Mouse (Mus musculus) embryonic stem cell, embryonic (primary cell): ENCODE measurements around the gene Myo1b.

Experiments
- CTCF ChIA-PET, 4 experiments: fragments of 300-600 bp in 2 of 4; fragments of 350-600 bp in 2 of 4; sonication (Branson Sonifier 250); formaldehyde crosslinking; loops; one replicate each; lab custom pipeline; 2022; ENCODE audit warnings: inconsistent platforms in 2 of 4; lab: Charles Lee
- POLR2A ChIA-PET, 4 experiments: fragments of 300-600 bp in 2 of 4; fragments of 350-600 bp in 2 of 4; sonication (Branson Sonifier 250); formaldehyde crosslinking; loops; one replicate each; lab custom pipeline; 2022; ENCODE audit warnings: antibody characterized with exemption in 4 of 4, inconsistent platforms in 1 of 4; lab: Charles Lee

Myo1b gene

DNA sequence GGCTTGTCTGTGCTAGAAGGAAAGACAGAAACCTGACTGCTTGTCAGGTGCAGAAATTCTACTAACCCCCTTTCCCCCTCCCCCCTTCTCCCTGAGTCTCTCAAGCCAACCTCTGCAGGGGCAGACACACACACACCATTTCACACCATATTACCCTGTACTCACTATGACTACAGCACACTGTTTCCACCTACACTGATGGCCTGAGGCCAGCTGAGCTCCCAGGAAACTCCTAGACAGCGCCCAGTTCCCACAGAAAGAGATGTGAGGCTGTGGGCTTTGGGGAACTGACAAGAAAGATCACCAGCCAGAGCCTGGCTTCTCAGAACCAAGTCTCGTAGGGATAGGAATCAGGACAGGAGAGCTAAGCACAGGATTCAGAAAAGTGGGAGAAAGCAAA lies 6.7 kb downstream of the Myo1b start:
- ChIA-PET POLR2A (interaction anchor here in 1 of 4 experiments (1.3 kb wide), 1 partner anchor 20 kb away, joined by 3 read pairs; no protein-coding TSS in a partner anchor), CTCF (no interaction called here)

- ChIA-PET POLR2A (interaction anchor here (0.5 to 2.9 kb wide), 12 partner anchors 10 to 431 kb away, joined by 3 to 11 read pairs (median 3); partner anchors contain the start of genes Nabp1 (in 2 of the 4) and Gls (in 1 of the 4)), CTCF (no interaction called here)
Measured at GRCm38 (mm10) chr1:51907821-51908220, 8.1 kb downstream of the Myo1b start.

DNA sequence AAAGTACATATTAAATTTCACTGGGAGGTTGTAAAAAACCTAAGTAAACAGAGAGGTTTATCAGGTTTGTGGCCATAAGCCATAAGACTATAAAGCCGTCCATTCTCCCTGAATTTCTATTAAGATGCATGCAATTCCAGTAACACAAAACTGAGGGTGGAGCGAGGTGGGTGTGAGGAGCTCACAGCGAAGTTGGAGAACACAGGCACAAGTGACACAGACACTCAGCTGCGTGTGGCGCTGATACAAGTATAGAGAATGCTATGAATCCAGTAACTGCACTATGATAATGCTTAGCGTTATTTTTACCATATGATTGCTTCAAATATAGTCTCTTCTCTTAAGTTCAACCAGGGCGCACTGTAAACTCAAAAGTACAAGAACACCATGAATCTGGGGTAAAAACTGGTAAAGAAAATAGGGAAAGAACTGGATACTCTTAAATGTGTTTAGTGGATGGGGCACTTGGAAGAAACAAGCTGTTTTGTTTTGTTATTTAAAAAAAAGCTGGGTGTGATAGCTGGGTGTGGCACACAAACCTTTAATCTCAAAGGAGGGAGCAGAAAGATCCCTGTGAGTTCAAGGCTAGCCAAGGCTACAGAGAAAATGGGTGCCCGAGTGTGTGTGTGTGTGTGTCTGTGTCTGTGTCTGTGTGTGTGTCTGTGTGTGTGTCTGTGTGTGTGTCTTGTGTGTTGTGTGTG lies 9.5 kb downstream of the Myo1b start:
- ChIA-PET CTCF (no interaction called here), POLR2A (interaction anchor here (0.6 to 2.9 kb wide), 14 partner anchors 9 to 333 kb away, joined by 3 to 11 read pairs (median 5); partner anchors contain the start of gene Myo1b (in 1 of the 4))

DNA sequence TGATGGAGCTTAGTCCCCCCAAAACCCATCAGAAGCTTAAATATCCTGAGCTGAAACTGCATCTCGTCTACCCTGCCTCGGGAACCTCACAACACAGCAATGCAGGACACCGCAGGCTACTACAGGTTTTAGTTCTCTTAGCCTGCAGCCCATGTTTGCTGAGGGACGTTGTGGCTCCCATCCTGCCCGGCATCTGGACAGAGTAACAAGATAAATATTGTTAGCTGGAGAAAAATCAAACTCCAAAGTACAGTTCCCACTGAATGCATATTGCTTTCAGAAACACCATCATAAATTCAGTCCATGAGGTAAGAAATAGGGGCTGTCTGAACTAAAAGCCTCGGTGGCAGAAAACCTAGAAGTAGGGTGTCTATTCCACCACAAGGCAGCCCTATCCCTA lies 10.8 kb downstream of the Myo1b start:
- ChIA-PET CTCF (interaction anchor here in 3 of 4 experiments (0.5 to 1.0 kb wide), 4 partner anchors 10 to 355 kb away, joined by 3 to 10 read pairs (median 3); no protein-coding TSS in a partner anchor), POLR2A (interaction anchor here in 2 of 4 experiments (0.8 to 1.9 kb wide), 5 partner anchors 9 to 17 kb away, joined by 3 to 9 read pairs (median 4); no protein-coding TSS in a partner anchor)

DNA sequence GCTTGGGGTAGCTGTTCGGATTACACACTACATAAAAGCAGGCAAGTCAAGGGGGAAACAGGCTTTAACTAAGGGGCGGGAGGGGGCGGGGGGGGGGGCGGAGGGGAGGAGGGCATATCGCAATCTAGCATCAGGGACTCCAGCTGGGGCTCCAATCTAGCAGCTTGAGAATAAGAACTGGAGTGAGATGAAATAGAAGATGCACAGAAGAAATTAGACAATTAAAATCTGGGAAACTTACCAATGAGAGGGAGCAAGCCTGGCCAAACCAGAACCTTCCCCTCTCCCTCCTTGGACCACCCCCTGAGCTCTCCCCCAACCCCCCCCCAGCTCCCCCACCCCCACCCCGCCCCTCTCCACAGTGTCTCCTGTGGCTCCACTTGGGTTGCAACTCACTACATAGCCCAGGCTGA lies 18.7 kb downstream of the Myo1b start:
- POLR2A ChIA-PET = interaction anchor here in 2 of 4 experiments (0.6 to 1.9 kb wide), 7 partner anchors 8 to 287 kb away, joined by 3 to 11 read pairs (median 6); no protein-coding TSS in a partner anchor
- CTCF ChIA-PET = interaction anchor here in 1 of 4 experiments (0.8 kb wide), 1 partner anchor 357 kb away, joined by 3 read pairs; no protein-coding TSS in a partner anchor

GRCm38 (mm10) chr1:51895961-51896360 lies 19.9 kb downstream of the Myo1b start:
- ChIA-PET CTCF (interaction anchor here in 1 of 4 experiments (0.9 kb wide), 1 partner anchor 75 kb away, joined by 3 read pairs; no protein-coding TSS in a partner anchor), POLR2A (interaction anchor here in 1 of 4 experiments (1.6 to 1.8 kb wide), 2 partner anchors 9 to 11 kb away, joined by 4 to 11 read pairs; no protein-coding TSS in a partner anchor)

- ChIA-PET POLR2A (interaction anchor here in 2 of 4 experiments (0.6 to 2.0 kb wide), 6 partner anchors 10 to 780 kb away, joined by 3 to 9 read pairs (median 3); no protein-coding TSS in a partner anchor), CTCF (interaction anchor here in 2 of 4 experiments (0.6 to 0.8 kb wide), 3 partner anchors 10 to 250 kb away, joined by 3 to 7 read pairs (median 4); no protein-coding TSS in a partner anchor)
Measured at GRCm38 (mm10) chr1:51894721-51895120, 21.1 kb downstream of the Myo1b start.

GRCm38 (mm10) chr1:51893521-51894355 lies 22.1 kb downstream of the Myo1b start:
- ChIA-PET CTCF (no interaction called here), POLR2A (interaction anchor here in 1 of 4 experiments (0.7 to 2.0 kb wide), 4 partner anchors 9 to 206 kb away, joined by 3 to 9 read pairs (median 4); no protein-coding TSS in a partner anchor)

DNA sequence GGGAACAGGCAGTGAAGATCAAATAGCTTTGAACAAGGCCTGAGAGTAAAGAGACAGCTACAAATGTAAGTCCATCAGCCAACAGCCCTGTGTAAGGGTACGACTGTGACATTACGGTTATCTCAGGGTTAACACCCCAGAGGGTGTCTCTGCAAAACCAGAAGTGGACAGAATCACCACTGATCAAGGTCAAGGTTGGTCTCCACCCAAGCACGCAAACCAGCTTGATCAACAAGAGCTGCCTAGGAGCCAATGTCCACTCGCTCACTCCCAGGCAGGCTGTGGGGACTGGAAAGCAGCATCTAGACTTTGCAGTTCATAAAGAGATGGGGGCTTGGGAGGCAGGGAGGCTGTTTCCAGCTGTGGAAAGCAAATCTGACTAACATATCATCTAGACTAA lies 23.9 kb downstream of the Myo1b start:
- ChIA-PET CTCF (no interaction called here), POLR2A (interaction anchor here in 2 of 4 experiments (0.6 to 2.3 kb wide), 2 partner anchors 14 to 113 kb away, joined by 3 to 9 read pairs; no protein-coding TSS in a partner anchor)

- POLR2A ChIA-PET = interaction anchor here in 2 of 4 experiments (0.6 to 1.5 kb wide), 8 partner anchors 9 to 345 kb away, joined by 3 to 7 read pairs (median 3); partner anchors contain the start of gene Gls (in 1 of the 2)
- CTCF ChIA-PET = no interaction called here
Measured at GRCm38 (mm10) chr1:51888046-51888813, 27.6 kb downstream of the Myo1b start.

- ChIA-PET POLR2A (no interaction called here), CTCF (no interaction called here)
Measured at GRCm38 (mm10) chr1:51885356-51885983, 30.4 kb downstream of the Myo1b start.

GRCm38 (mm10) chr1:51883211-51883610 lies 32.7 kb downstream of the Myo1b start:
- ChIA-PET CTCF (no interaction called here), POLR2A (no interaction called here)

GRCm38 (mm10) chr1:51882752-51883151 lies 33.1 kb downstream of the Myo1b start:
- POLR2A ChIA-PET = no interaction called here

DNA sequence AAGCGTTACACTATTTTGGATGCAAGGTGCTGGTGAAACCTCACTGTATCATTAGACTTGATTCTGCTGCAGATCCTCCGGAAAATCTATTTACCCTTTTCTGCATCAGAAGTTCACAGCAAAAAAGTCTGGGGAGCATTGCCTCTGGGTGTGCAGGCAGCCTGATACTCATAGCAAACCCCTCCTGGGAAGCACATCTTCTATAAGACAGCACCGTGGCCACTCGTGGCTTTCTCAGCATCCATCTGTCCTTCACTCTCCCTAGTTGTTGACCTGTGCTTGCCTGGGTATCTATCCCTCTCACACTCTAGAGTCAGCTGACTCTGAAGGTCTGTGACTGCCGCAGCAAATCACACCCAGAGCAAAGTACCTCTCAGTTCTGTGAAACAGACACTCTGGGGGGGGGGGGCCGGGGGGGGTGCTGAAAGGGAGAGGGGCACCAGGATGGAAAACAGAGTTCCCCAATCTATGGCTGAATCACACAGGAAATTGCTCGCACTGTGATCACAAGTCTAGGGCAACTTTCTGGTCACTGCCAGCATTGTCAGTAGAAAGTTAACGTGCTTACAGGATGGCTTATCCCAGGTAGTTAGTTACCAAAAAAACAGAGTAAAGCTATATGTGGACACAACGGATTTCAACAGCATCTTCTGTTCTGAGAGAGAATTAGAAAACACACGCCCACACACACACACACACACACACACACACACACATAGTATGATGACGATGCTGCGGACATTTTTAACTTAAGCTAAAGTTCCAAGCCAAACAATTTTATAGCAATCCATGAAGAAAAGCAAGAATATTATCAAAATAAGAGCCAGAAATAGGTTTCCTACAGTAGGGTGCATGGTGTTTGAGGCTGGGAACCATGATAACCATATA lies 35.7 kb downstream of the Myo1b start:
- ChIA-PET POLR2A (interaction anchor here in 2 of 4 experiments (0.7 to 1.8 kb wide), 7 partner anchors 9 to 402 kb away, joined by 3 to 7 read pairs (median 3); partner anchors contain the start of gene Nabp1 (in 1 of the 2)), CTCF (interaction anchor here in 1 of 4 experiments (1.9 kb wide), 1 partner anchor 236 kb away, joined by 6 read pairs; no protein-coding TSS in a partner anchor)

More at GRCm38 (mm10) chr1:51882752-51883151, 33.1 kb downstream of the Myo1b start:
- CTCF ChIA-PET = no interaction called here

DNA sequence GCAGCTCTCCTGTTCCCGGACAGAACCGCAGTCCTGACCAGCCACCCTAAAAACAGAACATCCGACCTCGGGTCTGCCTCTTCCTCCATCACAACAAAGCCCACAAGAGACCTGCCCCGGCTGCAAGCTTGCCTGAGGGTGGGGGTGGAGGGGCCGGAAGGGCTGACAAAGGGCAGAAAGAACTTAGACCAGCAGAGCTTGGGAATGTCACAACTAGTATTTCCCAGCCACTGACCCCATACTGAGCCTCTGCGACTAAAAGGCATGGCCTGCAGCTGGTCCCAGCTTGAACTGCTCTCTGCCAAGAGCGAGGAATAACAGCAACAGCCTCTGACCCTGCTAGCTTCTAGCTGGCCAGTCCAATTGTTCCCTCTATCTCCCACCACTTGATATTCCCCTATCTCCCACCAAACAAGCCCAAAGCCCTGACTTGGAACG lies 36.5 kb downstream of the Myo1b start:
- ChIA-PET CTCF (interaction anchor here in 2 of 4 experiments (0.6 to 1.9 kb wide), 2 partner anchors 235 to 280 kb away, joined by 5 to 6 read pairs; no protein-coding TSS in a partner anchor), POLR2A (interaction anchor here in 2 of 4 experiments (0.8 to 1.8 kb wide), 4 partner anchors 10 to 401 kb away, joined by 3 to 7 read pairs (median 4); partner anchors contain the start of gene Nabp1 (in 1 of the 2))
